Comparison of ENCODE assay signal across 9 mouse cellular contexts in the genomic region with DNA sequence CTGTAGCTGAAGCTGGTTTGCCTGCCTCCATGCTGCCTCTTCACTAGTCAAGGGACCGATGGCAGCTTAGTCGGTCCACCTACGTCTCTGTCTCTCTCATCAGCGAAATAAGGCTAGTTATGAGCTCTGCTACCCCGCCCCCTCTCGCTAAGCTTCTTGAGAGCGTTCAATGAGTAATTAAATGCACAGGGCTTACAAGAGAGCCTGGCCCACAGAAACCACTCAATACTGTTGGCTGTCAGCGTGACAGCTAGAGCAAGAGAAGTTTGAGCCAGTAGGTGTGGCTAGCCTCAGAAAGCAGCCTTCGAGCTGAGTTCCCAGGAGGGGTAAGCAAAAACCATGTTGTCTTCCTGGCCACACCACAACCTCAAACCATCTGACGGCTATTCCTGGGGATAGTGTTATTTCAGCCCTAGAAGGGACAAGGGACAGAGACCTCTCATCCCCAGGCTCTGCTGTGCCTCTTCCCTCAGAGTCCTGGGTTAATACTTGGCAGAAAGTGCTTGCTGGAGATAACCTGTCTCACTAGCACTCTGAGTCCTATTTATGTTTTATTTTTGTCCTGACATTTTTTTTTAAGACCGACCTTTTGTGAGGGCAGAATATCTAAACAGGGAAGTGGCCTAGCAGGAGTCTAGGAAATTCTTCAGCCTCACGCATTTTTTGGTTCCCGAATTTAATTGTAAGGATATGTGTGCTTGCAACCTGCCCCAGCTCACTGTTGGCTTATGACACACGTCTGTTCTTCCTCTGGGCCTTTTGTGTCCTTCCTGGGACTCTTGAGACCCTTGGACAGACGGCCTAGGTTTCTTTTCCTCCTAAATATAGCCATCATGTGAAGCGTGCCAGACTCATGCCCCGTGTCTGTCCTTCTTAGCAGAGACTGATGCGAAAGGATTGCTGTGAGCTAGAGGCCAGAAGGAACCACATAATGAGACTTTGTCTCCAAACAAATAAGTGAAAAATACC.
DNase-seq lines count a peak whose midpoint lies in the region; ATAC-seq lines count a peak whose summit lies in the region.
"Had no signal": no experiment of that assay in that cellular context is flagged by ENCODE, and none has a peak within 500 bp of the region (broad histone marks: within the 10 kb centered on the region; RNA-seq: fewer than 3 reads in every experiment).

No protein-coding gene starts in this region.

- ATAC-seq in embryonic facial prominence, embryonic 13.5 days (ENCODE audit: insufficient number of reproducible peaks, insufficient read depth, low FRiP score, low TSS enrichment, low read depth): no peak
- 0 out of 2 replicates have a peak, but pooled peaks have one; percentile 24 for ATAC-seq in heart, embryonic 14.5 days (ENCODE audit: insufficient number of reproducible peaks, insufficient read depth, low FRiP score, low read depth)
- ATAC-seq in liver, embryonic 12.5 days: no peak
- ATAC-seq in liver, embryonic 11.5 days (replicated peaks; ENCODE audit: low FRiP score): no peak

- H3K9me3 ChIP-seq in embryonic facial prominence, embryonic 13.5 days: no peaks in the 10 kb centered on the region; the same call in 1 of the 2 replicates
- no peaks in the 10 kb centered on the region for H3K9me3 ChIP-seq in heart, embryonic 14.5 days (ENCODE audit: control insufficient read depth, low read length)
- no peaks in the 10 kb centered on the region for H3K9me3 ChIP-seq in liver, embryonic 12.5 days (replicated peaks)
- H3K9me3 ChIP-seq in liver, embryonic 11.5 days (ENCODE audit: control insufficient read depth, low read length): no peaks in the 10 kb centered on the region

- 60% methylated on average over 18 of the region's 18 CpGs for WGBS in embryonic facial prominence, embryonic 13.5 days
- 33% methylated on average over 18 of the region's 18 CpGs for WGBS in heart, embryonic 14.5 days
- WGBS in liver, embryonic 12.5 days (ENCODE audit: insufficient replicate concordance): 45% methylated on average over 18 of the region's 18 CpGs
- WGBS in liver, embryonic 11.5 days: 61% methylated on average over 18 of the region's 18 CpGs

- DNase-seq in R1 (ENCODE audit: low read depth, low spot score): peak; percentile 6
- DNase-seq in lung, postnatal 4 days: peak; percentile 15 to 24
- DNase-seq in yolk sac, embryonic 10.5 days (ENCODE audit: low spot score): no peak
- DNase-seq in MN1 (ENCODE audit: low spot score): no peak
- no peak for DNase-seq in liver, embryonic 11.5 days (ENCODE audit: low spot score)

- no peak overlapping the region for H3K4me3 ChIP-seq in embryonic facial prominence, embryonic 13.5 days
- peak overlapping the region in 1 of 2 experiments; percentile 6; a peak in 1 of 4 replicates for H3K4me3 ChIP-seq in heart, embryonic 14.5 days (ENCODE audit: control insufficient read depth in 1 of 2, insufficient read depth in 1 of 2, low read depth in 1 of 2, low read length in 2 of 2)
- no peak overlapping the region for H3K4me3 ChIP-seq in liver, embryonic 12.5 days
- H3K4me3 ChIP-seq in liver, embryonic 11.5 days (ENCODE audit: low read depth, low read length): no peak overlapping the region

- peaks cover 14% of the 10 kb centered on the region for H3K4me1 ChIP-seq in embryonic facial prominence, embryonic 13.5 days
- H3K4me1 ChIP-seq in heart, embryonic 14.5 days (ENCODE audit: control insufficient read depth in 2 of 2, insufficient read depth in 2 of 2, low read length in 2 of 2): peaks cover 20 to 30% of the 10 kb centered on the region in 2 experiments
- H3K4me1 ChIP-seq in liver, embryonic 12.5 days: no peaks in the 10 kb centered on the region
- no peaks in the 10 kb centered on the region for H3K4me1 ChIP-seq in liver, embryonic 11.5 days (replicated peaks; ENCODE audit: control insufficient read depth, insufficient read depth, low read length)

- H3K36me3 ChIP-seq in embryonic facial prominence, embryonic 13.5 days: peaks cover 2% of the 10 kb centered on the region; the same call in 1 of the 2 replicates
- peaks cover 6% of the 10 kb centered on the region for H3K36me3 ChIP-seq in heart, embryonic 14.5 days (ENCODE audit: control insufficient read depth, insufficient read depth, low read length)
- H3K36me3 ChIP-seq in liver, embryonic 12.5 days: no peaks in the 10 kb centered on the region
- no peaks in the 10 kb centered on the region for H3K36me3 ChIP-seq in liver, embryonic 11.5 days (ENCODE audit: control insufficient read depth, insufficient read depth, low read length)

- H3K4me2 ChIP-seq in embryonic facial prominence, embryonic 13.5 days: peak overlapping the region; percentile 7; the same call in 1 of the 2 replicates
- H3K4me2 ChIP-seq in heart, embryonic 14.5 days (ENCODE audit: low read length): peak overlapping the region; percentile 48
- H3K4me2 ChIP-seq in liver, embryonic 12.5 days: no peak overlapping the region
- no peak overlapping the region for H3K4me2 ChIP-seq in liver, embryonic 11.5 days

- H3K27ac ChIP-seq in embryonic facial prominence, embryonic 13.5 days: no peak overlapping the region
- peak overlapping the region; percentile 91 to 93 for H3K27ac ChIP-seq in heart, embryonic 14.5 days (replicated peaks in 1 of 2; ENCODE audit: control insufficient read depth in 1 of 2, insufficient read depth in 1 of 2, low read depth in 2 of 2, low read length in 2 of 2)
- H3K27ac ChIP-seq in liver, embryonic 12.5 days: no peak overlapping the region
- no peak overlapping the region for H3K27ac ChIP-seq in liver, embryonic 11.5 days (ENCODE audit: low read depth, low read length)
- H3K27ac ChIP-seq: kidney, postnatal 0 days had no signal

- H3K9ac ChIP-seq in embryonic facial prominence, embryonic 13.5 days: no peak overlapping the region
- peak overlapping the region; percentile 64 for H3K9ac ChIP-seq in heart, embryonic 14.5 days (ENCODE audit: low read length)
- no peak overlapping the region for H3K9ac ChIP-seq in liver, embryonic 12.5 days
- no peak overlapping the region for H3K9ac ChIP-seq in liver, embryonic 11.5 days (ENCODE audit: low read depth, low read length)

- no peaks in the 10 kb centered on the region for H3K27me3 ChIP-seq in embryonic facial prominence, embryonic 13.5 days
- H3K27me3 ChIP-seq in heart, embryonic 14.5 days (ENCODE audit: control insufficient read depth, insufficient read depth, low read length): no peaks in the 10 kb centered on the region
- no peaks in the 10 kb centered on the region for H3K27me3 ChIP-seq in liver, embryonic 12.5 days (replicated peaks)
- H3K27me3 ChIP-seq in liver, embryonic 11.5 days (replicated peaks; ENCODE audit: control insufficient read depth, insufficient read depth, low read length): no peaks in the 10 kb centered on the region

Comparison
In these comparisons a context has a peak if more than half of its experiments do, and no peak if none do; other contexts are left out.
1. DNase-seq: peak in R1 (single experiment) and lung, postnatal 4 days (2 of 2); none in yolk sac, embryonic 10.5 days (single experiment), MN1 (single experiment) and liver, embryonic 11.5 days (single experiment).
2. H3K27ac ChIP-seq: peak in heart, embryonic 14.5 days (2 of 2); none in embryonic facial prominence, embryonic 13.5 days (single experiment), liver, embryonic 12.5 days (single experiment) and liver, embryonic 11.5 days (single experiment).
3. H3K4me2 ChIP-seq: peak in embryonic facial prominence, embryonic 13.5 days (single experiment) and heart, embryonic 14.5 days (single experiment); none in liver, embryonic 12.5 days (single experiment) and liver, embryonic 11.5 days (single experiment).